Mouse (Mus musculus) T-helper 2 cell (primary cell): ENCODE data around the gene Ppp1ca.

Experiments used
- in situ Hi-C: fragments of 300-600 bp; cut with MboI, MseI; formaldehyde crosslinking; loops from one replicate; pipeline ENCODE4 v1.15.1; 2025; ENCODE audit warnings: high pct_unique_total_duplicates

The Ppp1ca gene

DNA sequence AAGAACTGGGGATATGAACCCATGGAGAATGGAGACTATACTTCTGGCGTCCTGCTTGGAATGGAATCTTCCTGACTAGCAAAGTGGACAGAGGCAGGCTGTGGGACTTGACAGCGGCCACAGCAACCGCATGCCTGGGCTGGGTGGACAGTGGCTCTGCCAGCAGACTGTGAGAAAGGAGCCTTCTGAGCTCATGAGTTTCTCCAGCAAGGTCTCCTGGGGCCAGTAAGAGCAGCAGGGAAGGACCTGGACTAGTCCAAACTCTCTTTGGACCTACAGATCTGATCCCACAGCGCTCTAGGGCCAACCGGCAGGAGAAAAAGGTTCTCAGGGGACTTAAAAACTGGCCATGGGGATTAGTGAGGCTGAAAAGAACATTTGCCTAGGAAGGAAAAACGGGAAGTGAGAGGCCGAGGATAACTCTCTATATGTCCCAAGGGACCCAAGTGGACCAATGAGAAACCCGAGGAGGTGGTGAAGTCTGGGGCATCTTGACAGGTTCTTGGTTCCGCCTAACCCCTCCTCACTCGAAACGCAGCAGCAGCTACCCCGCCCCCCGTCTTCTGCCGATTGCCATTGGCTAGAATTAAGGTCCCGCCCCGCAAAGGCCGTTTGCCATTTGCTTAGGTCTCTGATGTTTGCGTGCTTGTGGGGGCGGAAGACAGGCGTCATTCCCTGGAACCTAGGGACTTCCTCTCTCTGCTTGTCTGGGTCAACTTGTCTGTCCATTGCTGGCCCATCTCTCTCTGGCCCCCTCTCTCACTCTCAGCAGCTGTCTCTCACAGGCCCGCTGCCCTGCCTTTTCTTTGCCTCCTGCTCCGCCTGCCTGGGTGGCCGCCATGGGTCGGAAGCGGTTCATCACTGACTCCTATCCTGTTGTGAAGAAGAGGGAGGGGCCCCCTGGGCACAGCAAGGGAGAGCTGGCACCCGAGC lies 39.7 kb downstream of the Ppp1ca start, which contains the start of gene Pold4:
Gene Pold4, plus strand, starts transcription at position 647 of the 933 bp plus-strand sequence.
- in situ Hi-C loops = no loop called here

GRCm38 (mm10) chr19:4232186-4232572 lies 40.3 kb downstream of the Ppp1ca start:
- in situ Hi-C loops = no loop called here

GRCm38 (mm10) chr19:4232651-4233050 lies 40.8 kb downstream of the Ppp1ca start:
- in situ Hi-C loops = no loop called here

DNA sequence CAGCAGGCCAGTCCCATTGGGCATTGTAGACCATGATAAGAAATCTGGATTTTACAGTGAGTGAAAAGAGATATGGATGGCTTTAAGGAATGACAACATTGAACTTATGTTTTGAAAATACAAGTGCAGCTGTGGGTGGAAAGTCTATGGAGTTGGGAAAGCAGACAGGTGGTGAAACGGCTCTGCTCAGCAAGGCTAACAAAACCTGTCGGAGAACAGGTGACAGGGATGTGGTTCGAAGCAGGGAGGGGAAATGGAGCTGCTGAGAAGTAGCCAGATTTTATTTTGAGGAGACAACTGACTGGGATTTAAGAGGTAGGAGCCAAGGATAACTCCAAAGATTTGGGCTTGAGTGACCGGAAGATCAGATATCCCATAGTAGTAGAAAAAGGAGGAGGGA lies 42.7 kb downstream of the Ppp1ca start:
- in situ Hi-C loops = no loop called here

GRCm38 (mm10) chr19:4240247-4240668 lies 48.4 kb downstream of the Ppp1ca start:
- in situ Hi-C loops = no loop called here

GRCm38 (mm10) chr19:4242416-4242815 lies 50.6 kb downstream of the Ppp1ca start:
- in situ Hi-C loops = no loop called here

DNA sequence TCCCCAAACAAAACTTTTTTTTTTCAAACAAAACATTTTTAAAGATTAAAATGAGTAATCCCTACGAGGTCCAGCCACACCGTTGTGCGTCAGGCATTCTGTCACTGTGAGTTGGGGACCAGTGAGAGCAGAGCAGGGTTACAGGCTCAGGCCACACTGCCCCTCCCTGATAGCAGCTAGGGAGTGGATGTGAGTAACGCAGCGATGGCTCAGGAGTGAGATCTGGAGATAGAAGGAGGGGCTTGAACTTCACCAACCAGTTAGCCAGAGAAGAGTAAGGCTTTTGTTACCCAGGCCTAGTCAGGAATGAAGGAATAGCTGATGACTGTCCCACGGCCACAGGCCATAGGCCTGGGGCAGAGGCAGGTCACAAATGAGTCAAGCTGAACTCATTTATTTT lies 52.9 kb downstream of the Ppp1ca start:
- in situ Hi-C loops = loop anchor here (5.0 kb wide), 1 partner anchor 37 kb away; no protein-coding TSS in a partner anchor
